Mouse (Mus musculus): Measurements from ENCODE around the gene Vmn1r148. TPM values are rescaled to one million over a fixed set of nuclear protein-coding genes. Genes with fewer than 3 reads are reported as not detected.
"Not testable (repeated sequence)": the region's sequence is repeated elsewhere in the genome, so short reads cannot be mapped to it uniquely, and the experiment has no call there.

Gene Vmn1r148
- not detected for polyA plus RNA-seq (2012; fragmentation: generic; extraction: Trizol)

DNA sequence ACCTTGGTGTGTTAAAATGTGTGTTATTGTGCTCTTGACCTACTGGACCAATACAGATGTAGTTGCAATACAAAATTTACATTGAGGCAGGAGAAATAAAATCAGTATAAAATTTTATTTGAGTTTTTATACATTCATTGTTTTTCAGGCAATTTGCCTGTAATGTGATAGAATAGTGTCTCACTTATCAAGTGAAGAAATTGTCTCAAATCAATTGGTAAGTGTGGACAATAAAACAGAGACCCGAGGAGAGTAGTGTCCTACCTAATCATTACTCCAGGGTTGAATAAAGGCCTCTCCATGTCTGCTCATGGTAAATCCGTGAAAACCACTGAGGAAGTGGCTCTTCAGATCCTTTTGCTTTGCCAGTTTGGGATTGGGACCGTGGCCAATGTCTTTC lies at the start of gene Vmn1r148:
Gene Vmn1r148 (plus strand): TSS at position 301 of the 400 bp plus-strand sequence.
- not testable (repeated sequence) for H3K4me3 ChIP-seq; H3K79me2 ChIP-seq (ENCODE audit: control insufficient read depth, insufficient read depth); H3K36me3 ChIP-seq (ENCODE audit: control insufficient read depth, insufficient read depth); H3K27me3 ChIP-seq (ENCODE audit: control insufficient read depth, insufficient read depth, insufficient read length); H3ac ChIP-seq (ENCODE audit: control insufficient read depth, insufficient read length); H3K4me2 ChIP-seq (ENCODE audit: low read depth)

DNA sequence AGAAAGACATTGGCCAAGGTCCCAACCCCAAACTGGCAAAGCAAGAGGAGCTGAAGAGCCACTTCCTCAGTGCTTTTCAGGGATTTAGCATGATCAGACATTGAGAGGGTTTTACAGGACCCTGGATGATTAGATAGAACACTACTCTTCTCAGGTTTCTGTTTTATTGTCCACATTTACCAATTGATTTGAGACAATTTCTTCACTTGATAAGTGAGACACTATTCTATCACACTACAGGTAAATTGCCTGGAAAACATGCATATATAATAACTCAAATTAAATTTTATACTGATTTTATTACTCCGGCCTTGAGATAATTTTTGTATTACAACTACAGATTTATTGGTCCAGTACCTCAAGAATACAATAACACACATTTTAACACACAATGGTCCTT lies 42.4 kb upstream of the Vmn1r148 start, which contains the start of gene Gm8660:
Gene Gm8660 (minus strand): TSS at position 101 of the 400 bp plus-strand sequence.
- not testable (repeated sequence) for H3K4me2 ChIP-seq (ENCODE audit: low read depth); H3K79me2 ChIP-seq (ENCODE audit: control insufficient read depth, insufficient read depth); H3K4me3 ChIP-seq; H3K27me3 ChIP-seq (ENCODE audit: control insufficient read depth, insufficient read depth, insufficient read length); H3K36me3 ChIP-seq (ENCODE audit: control insufficient read depth, insufficient read depth); H3ac ChIP-seq (ENCODE audit: control insufficient read depth, insufficient read length)

DNA sequence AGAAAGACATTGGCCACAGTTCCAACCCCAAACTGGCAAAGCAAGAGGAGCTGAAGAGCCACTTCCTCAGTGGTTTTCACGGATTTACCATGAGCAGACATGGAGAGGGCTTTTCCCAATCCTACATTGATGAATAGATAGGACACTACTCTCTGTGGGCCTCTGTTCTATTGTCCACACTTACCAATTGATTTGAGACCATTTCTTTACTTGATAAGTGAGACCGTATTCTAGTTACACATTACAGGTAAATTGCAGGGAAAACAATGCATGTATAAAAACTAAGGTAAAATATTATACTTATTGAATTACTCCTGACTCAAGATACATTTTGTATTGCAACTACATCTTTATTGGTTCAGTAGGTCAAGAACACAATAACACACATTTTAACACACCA lies 24.7 kb downstream of the Vmn1r148 start, which contains the start of gene Vmn1r149:
Gene Vmn1r149 (minus strand): TSS at position 101 of the 400 bp plus-strand sequence.
- not testable (repeated sequence) for H3K36me3 ChIP-seq (ENCODE audit: control insufficient read depth, insufficient read depth); H3K4me3 ChIP-seq

DNA sequence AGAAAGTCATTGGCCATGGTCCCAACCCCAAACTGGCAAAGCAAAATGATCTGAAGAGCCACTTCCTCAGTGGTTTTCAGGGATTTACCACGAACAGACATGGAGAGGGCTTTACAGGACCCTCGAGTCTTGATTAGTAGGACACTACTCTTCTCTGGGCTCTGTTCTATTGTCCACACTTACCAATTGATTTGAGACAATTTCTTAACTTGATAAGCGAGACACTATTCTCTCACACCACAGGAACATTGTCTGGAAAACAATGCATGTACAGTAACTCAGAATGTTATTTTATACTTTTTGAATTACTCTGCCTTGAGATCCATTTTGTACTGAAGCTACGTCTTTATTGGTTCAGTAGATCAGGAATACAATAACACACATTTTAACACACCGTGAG lies 50.6 kb downstream of the Vmn1r148 start, which contains the start of gene Gm10665:
Gene Gm10665 (minus strand): TSS at position 101 of the 400 bp plus-strand sequence.
- H3K4me3 ChIP-seq; H3K4me2 ChIP-seq (ENCODE audit: low read depth); H3K36me3 ChIP-seq (ENCODE audit: control insufficient read depth, insufficient read depth); H3K79me2 ChIP-seq (ENCODE audit: control insufficient read depth, insufficient read depth); H3ac ChIP-seq (ENCODE audit: control insufficient read depth, insufficient read length); H3K27me3 ChIP-seq (ENCODE audit: control insufficient read depth, insufficient read depth, insufficient read length): not testable (repeated sequence)

More for the DNA sequence above, 24.7 kb downstream of the Vmn1r148 start, which contains the start of gene Vmn1r149:
- not testable (repeated sequence) for H3K4me2 ChIP-seq (ENCODE audit: low read depth); H3K79me2 ChIP-seq (ENCODE audit: control insufficient read depth, insufficient read depth); H3ac ChIP-seq (ENCODE audit: control insufficient read depth, insufficient read length); H3K27me3 ChIP-seq (ENCODE audit: control insufficient read depth, insufficient read depth, insufficient read length)

Other genes with a start within 250 kb of the Vmn1r148 start
- gene Vmn1r142, start 249.5 kb upstream of the Vmn1r148 start, polyA plus RNA-seq (2012; fragmentation: generic; extraction: Trizol) = not detected
- gene Vmn1r143, start 224.2 kb upstream of the Vmn1r148 start, polyA plus RNA-seq (2012; fragmentation: generic; extraction: Trizol) = not detected
- not detected for gene Gm8653, start 212.3 kb upstream of the Vmn1r148 start, polyA plus RNA-seq (2012; fragmentation: generic; extraction: Trizol)
- not detected for gene Gm8453, start 184.1 kb upstream of the Vmn1r148 start, polyA plus RNA-seq (2012; fragmentation: generic; extraction: Trizol)
- gene Gm4187, start 83.9 kb upstream of the Vmn1r148 start, polyA plus RNA-seq (2012; fragmentation: generic; extraction: Trizol) = not detected
- not detected for gene Gm8660, start 42.5 kb upstream of the Vmn1r148 start, polyA plus RNA-seq (2012; fragmentation: generic; extraction: Trizol)
- gene Vmn1r149, start 24.6 kb downstream of the Vmn1r148 start, polyA plus RNA-seq (2012; fragmentation: generic; extraction: Trizol) = not detected
- gene Gm10665, start 50.5 kb downstream of the Vmn1r148 start, polyA plus RNA-seq (2012; fragmentation: generic; extraction: Trizol) = not detected
- not detected for gene Vmn1r151, start 86.1 kb downstream of the Vmn1r148 start, polyA plus RNA-seq (2012; fragmentation: generic; extraction: Trizol)
- gene Vmn1r152, start 109.4 kb downstream of the Vmn1r148 start, polyA plus RNA-seq (2012; fragmentation: generic; extraction: Trizol) = not detected
- not detected for gene Gm8677, start 121.3 kb downstream of the Vmn1r148 start, polyA plus RNA-seq (2012; fragmentation: generic; extraction: Trizol)
- not detected for gene Gm4201, start 151.8 kb downstream of the Vmn1r148 start, polyA plus RNA-seq (2012; fragmentation: generic; extraction: Trizol)
- not detected for gene Gm4565, start 174.5 kb downstream of the Vmn1r148 start, polyA plus RNA-seq (2012; fragmentation: generic; extraction: Trizol)
- gene Vmn1r155, start 244.4 kb downstream of the Vmn1r148 start, polyA plus RNA-seq (2012; fragmentation: generic; extraction: Trizol) = not detected

Measured in myocyte (in vitro differentiated cells).